Mouse (Mus musculus) lung, adult 18-20 months (tissue): ENCODE results near the gene Ptn.
"Not testable (repeated sequence)": the region's sequence is repeated elsewhere in the genome, so short reads cannot be mapped to it uniquely, and the experiment has no call there.

Source experiments
- DNase-seq, 2 experiments: peaks; one replicate each; pipeline ENCODE4 v3.0.0; 2022; ENCODE audit warnings: mixed read lengths in 2 of 2

The Ptn gene

DNA sequence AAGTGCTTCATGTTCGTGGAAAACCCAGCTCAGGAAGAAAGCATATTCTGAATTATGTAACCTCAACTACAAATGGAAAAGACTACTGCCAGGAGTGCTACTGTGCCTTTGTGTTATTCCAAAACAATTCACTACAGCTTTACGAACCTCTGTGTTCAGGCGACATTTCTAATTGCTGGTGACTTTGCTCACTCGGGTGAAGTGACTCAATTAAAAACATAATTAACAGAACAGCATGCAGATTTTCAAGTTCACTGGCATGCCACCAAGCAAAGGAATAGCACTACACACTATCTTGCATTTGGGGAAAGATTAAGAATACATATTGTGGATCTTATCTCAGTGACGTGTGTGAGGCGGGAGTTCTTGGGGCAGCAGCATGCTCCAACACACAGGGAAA lies 57.1 kb downstream of the Ptn start:
- no peak for DNase-seq

DNA sequence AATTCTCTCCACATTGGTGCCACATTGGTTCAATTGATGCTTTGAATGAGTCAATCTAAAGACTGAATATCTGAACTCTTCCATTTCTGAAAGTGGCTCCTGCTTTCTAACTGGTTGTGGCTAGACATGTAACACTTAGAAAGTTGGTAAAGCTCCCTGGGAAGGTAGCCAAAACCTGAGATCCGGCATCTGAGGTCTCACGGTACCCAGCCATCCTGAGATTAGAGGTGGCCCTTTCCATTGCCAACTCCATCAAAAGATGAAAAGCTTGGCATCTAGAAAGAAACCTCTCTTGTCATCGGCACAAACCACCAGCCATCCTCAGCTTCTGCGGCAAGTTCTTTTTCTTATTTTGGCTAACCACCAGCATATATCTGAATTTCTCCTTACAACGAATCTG lies 70.2 kb downstream of the Ptn start:
- no peak for DNase-seq

DNA sequence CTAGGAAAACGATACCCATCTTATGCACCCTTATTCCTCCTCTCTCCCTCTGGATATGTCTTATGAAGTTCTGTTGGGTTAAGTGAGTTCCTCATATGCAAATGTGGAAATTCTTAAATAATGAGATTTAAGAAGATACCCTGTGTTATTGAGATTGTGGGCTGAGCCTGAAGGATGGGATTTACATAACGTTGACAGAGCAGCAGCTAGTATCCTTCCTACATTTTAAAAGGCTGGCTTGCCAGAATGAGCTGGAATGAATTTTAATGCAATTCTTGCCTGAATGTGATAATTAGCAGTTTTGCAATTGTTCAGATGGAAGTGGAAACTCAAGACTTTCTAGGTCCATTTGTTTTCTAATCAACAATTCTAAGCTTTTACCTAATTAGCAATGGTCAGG lies 73.3 kb downstream of the Ptn start:
- no peak for DNase-seq

DNA sequence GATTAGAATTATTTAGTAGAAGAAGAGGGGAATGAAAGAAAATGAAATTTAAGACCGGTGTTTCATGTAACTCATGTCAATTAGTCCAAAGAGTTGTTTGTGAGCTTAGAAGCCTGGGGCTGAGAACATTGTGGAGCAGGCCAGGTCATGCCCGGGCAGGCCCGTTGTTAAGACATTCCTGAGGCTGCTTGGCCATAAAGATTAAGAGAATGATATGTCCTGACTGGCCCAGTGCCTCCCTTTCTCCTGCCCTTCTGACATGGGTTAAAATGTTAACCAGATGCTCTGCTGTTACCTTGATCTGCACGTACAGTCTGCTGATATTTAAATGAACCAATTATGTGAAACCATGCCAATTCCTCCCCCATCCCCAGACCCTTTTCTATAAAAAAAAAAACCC lies 74.4 kb downstream of the Ptn start:
- DNase-seq: not testable (repeated sequence)

DNA sequence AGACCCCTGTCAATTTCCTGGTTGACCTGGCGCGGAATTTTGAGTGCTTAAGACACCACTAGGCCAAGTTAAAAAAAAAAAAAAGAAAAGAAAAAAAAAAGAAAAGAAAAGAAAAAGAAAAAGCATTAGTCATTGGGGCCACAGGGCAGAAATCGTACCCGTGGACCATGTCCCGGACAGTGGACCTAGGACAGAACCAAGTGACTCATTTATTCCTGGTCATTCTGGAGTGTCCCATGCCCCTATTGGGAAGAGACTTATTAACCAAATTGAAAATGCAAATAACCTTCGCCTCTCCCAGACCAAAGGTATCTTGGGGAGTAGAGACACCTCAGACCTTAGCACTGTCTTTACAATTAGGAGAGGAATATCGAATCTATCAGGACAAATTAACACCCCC lies 80.2 kb downstream of the Ptn start:
- DNase-seq: not testable (repeated sequence)

DNA sequence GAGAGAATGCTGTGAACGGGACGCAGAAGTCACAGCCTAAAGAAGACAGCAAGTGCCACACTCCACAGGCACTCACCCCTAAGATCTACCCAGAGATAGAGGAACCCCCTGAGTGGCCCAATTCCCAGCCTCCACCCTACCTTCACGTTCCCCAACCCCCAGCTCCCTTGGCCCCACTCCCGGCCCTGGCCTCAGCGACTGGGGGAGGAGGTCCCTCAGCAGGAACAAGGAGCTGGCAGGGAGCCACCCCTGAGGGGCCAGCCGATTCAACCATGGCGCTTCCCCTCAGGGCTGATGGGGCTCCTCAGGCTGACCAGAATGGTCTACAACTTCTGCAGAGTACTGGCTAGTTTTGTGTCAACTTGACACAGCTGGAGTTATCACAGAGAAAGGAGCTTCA lies 81.9 kb downstream of the Ptn start:
- no peak for DNase-seq

DNA sequence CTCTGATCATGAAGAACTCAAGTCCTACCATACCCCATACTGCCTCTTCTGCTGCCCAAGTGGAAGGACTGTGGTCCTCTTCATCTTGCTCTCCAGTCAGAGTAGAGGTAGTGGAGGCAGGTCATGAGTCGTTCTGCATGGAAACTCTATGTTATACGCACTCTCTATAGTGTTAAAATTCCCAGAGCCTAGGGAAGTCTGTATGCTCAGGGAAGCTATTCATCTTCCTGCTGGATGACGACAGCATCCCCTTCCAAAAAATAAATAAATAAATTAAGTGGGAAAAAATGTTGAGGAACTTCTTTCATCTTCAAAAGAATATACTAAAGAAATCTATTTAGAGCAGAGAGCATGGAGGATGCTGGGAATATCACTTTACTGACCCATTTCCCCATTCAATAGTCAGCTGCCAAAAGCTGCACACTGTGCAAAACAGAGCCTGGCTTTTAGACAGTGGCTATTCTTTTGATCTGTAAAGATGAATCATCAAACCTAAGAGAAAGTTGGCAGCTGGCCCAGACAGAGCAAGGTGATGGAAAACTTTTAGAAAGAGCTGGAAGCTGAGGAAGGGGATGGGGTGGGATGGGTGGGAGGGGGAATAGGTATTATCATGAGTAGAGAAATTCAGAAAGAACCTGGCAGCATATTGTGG lies 84.4 kb downstream of the Ptn start:
- DNase-seq: no peak

DNA sequence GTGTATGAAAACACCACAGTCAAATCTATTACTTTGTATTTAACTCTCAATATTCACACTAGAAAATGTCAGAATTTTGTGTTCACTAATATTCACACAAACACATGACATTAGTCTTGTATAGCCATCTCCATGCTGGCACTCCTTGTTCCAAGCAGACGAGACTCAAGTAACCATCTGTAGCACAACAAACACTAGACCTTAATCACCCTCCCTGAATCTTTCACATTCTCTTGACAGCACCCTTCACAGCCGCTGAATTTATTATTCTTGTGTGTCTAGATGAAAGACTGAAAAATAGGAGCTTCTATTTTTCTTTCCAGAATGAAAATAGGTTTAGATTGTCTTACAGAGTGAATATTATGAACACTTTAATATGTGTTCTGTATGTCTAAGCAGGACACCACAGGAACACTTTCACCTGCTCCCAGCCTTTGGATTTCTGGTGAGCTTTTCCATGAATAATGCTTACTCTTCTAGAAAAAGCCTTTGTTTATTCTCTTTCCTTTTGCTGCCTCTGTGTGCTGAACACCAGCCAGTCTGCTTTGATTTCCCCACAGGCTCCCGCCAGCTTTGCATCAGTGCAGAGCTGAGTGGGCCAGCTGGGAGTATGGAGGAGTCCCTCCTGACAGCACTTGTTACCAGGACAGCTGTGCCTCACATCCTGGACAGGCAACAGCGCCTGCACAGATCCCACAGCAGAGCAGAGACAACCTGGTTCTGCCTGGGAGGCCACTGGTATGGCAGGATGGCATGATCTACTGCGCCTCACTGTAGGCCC lies 87.1 kb downstream of the Ptn start:
- no peak for DNase-seq

DNA sequence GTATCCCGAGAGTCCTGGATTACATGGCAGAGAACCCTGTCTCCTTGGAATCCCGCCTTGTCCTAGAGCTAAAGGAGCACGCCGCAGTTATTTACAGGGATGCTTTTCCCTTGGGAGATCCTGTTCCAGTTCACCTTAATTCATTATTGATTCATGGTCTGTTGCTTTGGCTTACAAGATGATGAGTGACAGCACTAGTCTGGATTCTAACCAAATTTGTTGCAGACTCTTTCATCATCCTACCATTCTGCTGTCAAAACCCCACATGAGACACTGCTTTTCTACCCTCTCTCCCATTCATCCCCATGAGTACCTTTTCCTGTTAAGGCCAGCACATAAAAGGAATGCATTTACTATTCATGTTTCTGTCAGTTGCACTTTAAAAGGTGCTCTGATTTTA lies 96.7 kb downstream of the Ptn start:
- DNase-seq: no peak

DNA sequence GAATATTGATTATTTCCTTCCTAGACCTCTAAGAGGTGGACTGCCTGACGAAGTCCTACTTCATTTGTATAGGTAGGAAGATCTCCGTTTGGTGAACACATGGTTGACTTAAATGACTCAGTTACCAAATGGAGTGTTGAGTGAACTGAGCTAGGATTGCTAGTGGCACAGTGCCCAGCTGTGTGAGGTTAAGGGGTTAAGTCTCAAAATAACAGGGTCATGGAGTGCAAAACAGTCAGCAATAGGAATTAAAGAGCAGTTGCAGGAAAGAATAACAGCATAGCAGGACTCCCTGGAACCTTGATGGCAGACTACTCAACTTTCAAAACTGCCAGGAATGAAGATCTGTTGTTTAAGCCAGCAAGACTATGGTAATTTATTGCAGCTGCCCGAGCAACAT lies 114.5 kb downstream of the Ptn start:
- no peak for DNase-seq

DNA sequence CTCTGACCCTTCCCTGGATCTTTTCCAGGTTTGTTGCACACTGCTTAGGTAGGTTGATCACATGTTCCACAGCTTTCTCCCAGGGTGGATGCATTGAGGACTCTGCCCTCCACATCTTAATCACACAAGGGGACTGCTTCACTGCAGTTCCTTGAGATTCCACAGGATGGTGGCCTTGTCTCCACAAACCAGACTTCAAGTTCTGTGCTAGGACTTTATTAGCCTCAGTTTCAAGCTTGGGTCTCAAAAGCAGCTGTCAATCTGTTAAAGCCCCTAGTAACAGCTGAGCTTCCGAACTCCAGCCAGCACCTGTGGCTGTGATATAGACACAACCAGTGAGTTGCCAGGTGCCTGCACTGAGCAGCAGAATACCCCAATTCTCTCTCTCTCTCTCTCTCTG lies 118.5 kb downstream of the Ptn start:
- peak in 1 of 2 experiments; percentile 6 for DNase-seq

DNA sequence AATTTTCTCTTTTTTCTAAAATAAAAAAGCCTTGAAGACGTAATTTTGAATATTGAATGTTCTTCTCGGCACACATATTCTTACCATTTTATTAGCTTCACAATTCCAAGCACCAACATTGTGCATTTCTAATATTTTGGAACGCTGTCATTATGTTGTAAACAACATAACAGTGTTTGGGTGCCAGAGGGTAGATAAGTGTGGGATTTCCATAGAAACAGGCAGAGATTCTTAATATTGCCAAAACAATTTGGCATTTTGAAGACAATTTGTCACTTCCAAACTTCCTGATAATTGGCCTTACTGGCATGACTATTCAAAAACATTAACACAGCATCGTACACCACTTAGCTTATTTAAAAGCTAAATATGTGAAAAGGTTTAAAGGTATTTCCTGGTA lies 119.1 kb downstream of the Ptn start:
- no peak for DNase-seq

DNA sequence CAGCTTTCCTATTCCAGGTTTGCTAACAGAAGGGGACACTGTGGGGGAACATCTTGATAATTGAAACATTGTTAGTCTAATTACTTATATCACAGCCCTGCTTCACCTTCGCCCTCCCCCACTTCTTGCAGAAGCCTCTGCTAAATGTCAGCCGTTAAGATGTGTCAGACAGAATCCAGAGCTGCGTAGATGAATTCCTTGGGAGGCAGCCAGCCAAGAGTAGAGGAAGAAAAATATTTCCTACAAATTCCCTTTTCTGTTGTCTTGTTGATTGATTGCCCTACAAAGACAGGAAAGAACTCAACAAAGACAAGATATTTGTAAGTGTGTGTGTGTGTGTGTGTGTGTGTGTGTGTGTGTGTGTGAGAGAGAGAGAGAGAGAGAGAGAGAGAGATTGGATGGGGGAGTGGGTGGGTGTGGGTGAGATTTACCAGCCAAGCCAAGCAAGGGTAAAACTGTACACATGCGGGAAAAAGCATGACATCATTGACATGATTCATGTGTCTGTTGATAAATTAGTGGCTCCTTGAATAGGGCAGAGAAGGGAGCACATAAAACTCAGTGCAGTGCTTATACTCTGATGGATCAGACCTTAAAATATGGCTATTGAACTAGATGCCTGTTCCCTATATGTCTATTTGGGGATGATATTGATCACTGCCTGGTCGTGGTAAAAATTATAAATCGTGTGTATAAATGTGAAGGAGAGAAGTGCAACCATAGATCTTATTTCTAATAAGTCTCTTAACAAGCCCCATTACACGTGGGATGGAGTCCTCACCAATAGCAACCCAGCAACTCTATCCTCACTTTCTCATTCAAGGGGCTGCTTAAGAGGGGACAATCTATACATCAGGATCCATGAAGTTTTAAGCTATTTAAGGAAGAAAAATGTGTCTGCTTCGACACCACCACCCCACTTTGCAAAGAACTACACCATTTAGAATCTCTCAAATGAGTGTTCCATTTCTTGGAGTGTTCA lies 133.0 kb downstream of the Ptn start:
- no peak for DNase-seq

DNA sequence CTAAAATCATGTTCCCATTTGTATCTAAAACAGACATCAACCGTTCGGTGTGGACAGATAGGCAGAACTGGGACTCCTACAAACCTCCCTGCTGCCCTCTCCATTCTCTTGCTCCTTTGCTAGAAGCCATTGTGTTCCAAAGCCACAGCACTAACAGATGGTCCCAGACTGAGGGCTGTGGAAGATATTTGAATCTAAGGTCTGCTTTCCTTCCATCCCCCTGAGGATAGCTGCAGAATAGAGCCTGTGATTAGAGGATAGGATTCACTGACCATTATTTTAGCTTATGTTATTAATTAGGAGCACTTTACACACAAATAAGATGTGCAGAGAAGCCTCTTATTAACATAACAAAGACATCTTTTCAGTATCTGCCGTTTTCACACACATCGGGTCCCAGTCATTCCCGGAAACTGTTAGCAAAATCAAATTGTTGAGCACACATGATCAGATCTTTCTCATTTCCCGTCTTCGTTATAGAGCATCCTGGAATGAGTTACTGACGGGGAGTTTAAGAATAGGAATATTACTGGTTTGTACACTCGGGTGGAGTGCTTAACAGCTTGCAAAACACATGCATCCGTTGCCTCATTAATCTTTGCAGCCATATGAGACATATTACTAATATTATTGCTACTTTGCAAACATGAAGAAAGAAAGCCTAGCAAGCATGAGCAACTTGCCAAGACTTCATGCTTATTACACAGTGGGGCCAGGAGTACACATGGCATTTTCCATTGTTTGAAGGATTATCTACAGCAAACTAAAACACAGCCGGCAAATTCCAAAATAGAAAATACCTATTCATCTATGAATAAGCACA lies 137.4 kb downstream of the Ptn start:
- no peak for DNase-seq

DNA sequence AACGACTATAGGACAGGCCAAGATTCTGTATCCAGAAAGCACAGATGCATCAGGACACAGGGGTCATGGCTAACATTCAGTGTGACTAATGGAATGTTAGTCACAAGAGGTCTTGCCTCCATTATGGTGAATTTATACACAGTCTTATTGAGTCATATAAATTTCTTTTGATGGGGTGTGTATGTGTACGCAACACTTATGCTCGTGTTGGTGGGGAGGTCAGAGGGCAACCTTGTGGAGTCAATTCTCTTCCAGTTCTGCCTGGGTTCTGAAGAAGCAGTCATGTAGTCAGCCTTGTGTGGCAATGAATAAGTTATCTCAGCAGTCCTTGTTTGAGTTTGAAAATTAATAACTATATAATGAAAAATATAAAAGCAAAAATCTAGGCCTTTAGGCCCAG lies 138.7 kb downstream of the Ptn start:
- no peak for DNase-seq
